Mouse (Mus musculus) T-helper 1 cell (primary cell): ENCODE measurements at regions not wholly inside any gene's neighbourhood (a gene's known extent, or its start where the extent isn't known, plus 50 kb on each side); places are given as distances from the start of the nearest gene placed in this dataset.
"Not testable (repeated sequence)": the region's sequence is repeated elsewhere in the genome, so short reads cannot be mapped to it uniquely, and the experiment has no call there.

Source experiments
- in situ Hi-C: fragments of 300-600 bp; cut with MboI, MseI; formaldehyde crosslinking; loops from one replicate; pipeline ENCODE4 v1.15.1; 2025; ENCODE audit warnings: high pct_unique_total_duplicates

DNA sequence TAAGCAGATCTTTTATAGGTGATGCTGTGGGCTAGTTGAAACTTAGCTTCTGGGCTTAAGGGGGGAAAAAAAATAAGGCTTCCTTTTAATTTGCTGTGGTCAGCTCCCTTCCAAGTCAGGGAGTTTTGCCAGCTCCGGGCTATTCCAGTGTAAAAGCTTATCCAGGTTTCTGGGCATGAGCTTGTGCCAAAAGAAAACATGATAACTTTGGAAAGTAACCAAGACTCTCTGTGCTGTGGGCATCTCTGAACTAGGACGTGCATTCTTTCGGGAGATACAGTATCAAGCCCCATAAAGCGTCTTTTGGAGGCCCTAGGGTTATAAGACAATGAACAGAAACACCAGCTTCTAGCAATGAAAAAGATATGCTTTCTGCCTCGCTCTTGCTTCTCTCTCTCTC lies 114.6 kb upstream of the Dyrk2 start:
- in situ Hi-C loops = no loop called here

- in situ Hi-C loops = no loop called here
Observed at GRCm38 (mm10) chr10:118981446-118981845, 111.4 kb upstream of the Dyrk2 start.

- in situ Hi-C loops = no loop called here
Observed at GRCm38 (mm10) chr10:118979339-118979738, 109.3 kb upstream of the Dyrk2 start.

DNA sequence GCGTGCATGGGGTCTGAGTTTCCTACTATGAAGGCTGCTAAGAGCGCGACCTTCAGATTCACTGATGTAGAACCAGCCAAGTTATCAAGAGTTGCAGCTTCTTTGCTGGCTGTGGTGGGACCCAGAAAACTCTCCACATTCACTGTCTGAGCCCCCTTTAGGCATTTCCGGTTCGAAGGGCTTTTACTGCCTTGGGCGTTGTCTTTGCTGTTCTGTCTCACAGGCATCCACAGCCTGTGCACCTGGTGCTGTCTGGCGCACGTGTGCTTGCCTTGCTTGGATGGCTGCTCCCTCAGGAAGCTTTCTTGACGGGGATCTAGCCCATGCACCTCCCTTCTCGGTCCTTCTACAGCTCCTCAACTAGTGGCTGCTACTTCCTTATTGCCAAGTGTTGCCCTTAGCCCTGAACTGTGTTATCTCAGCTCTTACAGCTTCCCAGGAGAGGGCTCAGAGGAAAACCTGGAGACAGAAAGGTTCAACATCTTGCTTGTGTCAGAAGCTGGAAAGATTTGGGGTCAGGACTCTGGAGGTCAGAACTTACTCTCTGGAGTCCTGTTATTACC lies 108.3 kb upstream of the Dyrk2 start:
- in situ Hi-C loops = no loop called here

DNA sequence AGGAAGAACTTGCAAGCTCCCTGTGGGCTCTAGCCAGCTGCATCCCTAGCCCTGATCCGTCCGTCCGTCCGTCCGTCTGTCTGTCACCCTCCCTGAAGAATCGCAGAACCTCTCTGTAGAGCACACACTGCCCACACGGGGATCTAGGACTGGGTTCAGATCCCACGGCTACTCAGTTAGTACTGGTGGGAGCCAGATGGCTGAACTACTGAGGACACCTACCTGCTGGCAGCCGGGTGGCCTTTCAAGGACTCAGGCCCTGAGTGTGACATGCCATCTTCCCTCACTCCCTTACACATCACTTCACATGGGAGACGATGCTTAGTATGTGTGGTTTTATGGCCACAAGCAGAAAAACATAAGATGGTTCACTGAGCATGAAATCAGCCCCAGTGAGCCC lies 106.4 kb upstream of the Dyrk2 start:
- in situ Hi-C loops = no loop called here

DNA sequence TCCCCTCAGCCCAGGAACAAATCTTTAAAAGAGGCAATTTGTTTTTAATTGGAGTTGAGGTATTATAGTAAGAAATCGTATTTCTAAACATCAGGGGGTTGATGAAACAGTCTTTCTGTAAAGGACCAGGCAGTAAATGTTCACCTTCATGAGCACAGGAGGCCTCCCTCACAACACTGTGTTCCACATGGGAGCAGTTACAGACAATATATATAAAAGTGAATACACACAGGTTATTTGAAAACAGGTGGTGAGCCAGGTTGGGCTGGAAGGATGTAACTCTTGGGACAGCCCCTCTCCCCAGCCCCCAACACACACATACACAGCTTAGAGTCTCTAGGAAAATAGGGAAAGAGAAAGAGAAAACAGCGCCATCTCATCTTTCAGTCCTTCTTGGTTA lies 105.8 kb upstream of the Dyrk2 start:
- in situ Hi-C loops = no loop called here

- in situ Hi-C loops = no loop called here
Observed at GRCm38 (mm10) chr10:118973324-118973723, 103.3 kb upstream of the Dyrk2 start.

- in situ Hi-C loops = no loop called here
Observed at GRCm38 (mm10) chr10:118972626-118973025, 102.6 kb upstream of the Dyrk2 start.

DNA sequence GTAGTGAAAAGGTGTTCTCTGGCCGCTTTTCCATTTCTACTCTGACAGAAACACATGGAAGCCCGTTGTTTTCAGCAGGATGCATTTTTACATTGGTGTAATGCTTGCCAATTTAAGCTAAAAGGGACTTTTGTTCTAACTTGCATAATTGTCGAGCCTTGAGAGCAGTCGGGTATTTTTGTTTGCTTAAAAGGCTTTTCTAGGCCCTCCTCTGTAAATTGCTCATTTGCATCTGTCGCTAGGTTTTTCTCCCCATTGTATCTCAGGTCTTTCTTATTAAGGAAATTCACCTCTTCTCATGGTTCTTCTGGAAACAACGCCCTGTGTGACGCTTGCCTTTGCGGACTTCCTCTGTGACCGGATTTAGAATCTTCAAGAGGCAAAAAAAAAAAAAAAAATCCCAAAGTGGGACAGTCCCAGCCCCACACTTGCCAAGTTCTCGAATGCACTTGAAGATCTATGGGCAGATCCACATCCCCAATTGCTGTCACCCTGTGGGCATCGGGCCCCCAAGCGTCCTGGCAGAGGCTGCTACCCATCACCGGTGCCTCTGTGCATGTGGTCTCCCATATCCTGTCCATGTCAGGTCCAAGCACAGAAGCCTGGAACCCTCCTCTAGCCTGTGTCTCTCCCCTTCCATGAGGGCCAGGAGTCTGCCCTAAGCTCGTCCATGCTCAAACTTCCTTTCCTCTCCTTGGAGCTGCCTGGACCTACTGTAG lies 100.6 kb upstream of the Dyrk2 start:
- in situ Hi-C loops = no loop called here

- in situ Hi-C loops = no loop called here
Observed at GRCm38 (mm10) chr10:118961713-118962181, 91.7 kb upstream of the Dyrk2 start.

- in situ Hi-C loops = no loop called here
Observed at GRCm38 (mm10) chr10:118960076-118960475, 90.1 kb upstream of the Dyrk2 start.

DNA sequence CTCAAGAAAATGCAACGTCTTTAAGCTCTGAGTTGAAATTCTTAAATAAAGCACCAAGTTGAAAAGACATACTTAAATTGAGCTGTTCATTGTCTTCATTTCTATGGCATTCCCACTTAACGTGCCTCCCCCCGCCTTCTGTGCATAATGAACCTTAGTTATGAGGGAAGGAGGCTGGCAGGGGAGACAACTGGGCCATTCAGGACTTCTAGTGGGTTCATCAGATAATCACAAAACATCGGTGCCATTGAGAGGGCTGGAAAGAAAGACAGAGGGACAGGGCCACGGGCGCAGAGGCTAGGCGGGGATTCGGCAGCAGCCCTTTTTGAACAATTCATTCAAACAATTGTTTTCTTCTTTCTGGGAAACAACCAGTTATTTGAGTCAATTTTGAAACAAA lies 89.6 kb upstream of the Dyrk2 start:
- in situ Hi-C loops = no loop called here

GRCm38 (mm10) chr10:118956352-118956751 lies 86.3 kb upstream of the Dyrk2 start:
- in situ Hi-C loops = no loop called here

DNA sequence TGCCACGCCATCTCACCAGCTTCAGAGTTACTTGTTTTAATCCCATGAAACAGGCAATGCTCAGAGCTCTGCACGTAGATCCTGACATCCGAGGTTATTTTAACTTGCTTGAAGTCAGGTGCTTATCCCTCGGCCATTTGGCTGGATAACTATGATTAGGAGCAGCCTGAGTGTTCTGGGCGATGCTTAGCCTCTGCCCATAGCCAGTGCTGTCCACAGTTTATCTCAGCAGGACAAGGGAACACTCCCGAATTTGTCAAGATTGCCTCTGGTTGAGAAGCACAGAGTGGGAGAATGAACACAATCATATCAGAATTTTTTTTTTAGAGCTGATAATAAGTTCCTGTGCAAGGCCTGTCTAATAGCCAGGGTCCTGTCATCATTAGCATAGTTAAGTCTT lies 83.4 kb upstream of the Dyrk2 start:
- in situ Hi-C loops = no loop called here

DNA sequence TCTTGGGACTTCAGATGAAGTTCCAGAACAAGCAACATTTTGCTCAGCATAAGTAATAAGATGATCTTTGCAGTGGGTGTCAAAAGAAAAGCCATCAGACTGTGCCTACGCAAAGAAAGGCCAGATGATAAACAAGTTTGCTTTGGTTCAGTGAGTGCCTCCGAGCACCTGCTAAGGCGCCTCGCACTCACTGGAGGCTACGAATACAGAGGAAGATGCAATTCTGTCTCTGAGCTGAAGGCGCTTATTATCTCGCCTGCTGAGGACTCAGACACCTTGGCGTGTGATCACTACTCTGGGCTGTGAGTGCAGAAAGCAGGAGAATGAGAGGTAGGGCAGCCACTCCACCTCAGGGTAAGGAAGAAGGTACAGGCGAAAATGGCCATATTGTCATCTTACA lies 82.7 kb upstream of the Dyrk2 start:
- in situ Hi-C loops = no loop called here

DNA sequence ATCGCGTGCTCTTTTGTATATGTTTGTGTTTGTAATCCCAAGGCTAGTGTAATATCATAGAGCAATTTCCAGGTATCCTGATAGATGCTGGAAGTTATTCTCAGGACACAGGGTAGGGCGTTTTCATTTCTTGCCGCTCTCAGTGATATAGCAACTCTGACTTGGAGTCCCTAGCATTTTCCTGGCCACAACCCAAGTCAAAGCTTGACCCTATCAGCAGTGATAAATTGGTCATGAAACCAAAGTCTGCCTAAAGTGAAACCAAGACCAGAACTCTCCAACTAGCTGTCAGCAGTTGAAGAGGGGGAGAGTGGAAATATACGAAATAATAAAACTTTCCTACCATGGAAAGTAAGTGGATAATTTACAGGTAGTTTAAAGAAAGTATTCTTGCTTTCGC lies 77.7 kb upstream of the Dyrk2 start:
- in situ Hi-C loops = no loop called here

DNA sequence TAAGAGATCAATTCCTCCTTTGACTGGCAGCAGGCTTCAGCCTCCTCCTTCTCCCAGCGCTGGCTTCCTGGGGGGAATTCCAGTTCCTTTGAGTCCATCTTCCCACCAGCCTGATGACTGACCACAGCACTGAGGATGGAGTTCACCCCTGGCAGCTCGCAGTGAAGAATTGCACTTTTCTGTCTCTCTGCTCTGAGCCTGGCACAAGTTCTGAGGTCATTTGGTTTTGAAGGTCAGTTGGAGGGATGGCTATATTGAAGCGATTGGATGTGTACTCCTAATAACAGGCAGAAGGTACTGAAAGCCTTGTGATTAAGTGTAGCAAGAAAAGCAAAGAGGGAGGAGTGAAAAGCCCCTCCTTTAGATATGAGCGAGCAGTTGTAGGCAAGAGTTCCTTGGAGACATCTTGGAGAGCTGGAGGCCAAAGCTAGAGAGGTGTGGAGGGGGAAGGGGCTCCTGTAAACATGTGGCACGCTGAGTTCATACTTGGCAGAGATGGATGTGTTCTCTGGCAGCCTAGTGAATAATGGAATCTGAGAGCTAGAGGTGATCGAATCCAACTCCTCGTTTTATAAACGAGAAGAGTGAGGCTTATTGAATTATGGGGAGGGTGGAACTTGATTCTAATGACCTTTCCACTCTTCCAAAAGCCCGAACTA lies 77.1 kb upstream of the Dyrk2 start:
- in situ Hi-C loops = no loop called here

- in situ Hi-C loops = no loop called here
Observed at GRCm38 (mm10) chr10:118927316-118927715, 57.3 kb upstream of the Dyrk2 start.

- in situ Hi-C loops = no loop called here
Observed at GRCm38 (mm10) chr10:118923473-118924185, 53.6 kb upstream of the Dyrk2 start.

DNA sequence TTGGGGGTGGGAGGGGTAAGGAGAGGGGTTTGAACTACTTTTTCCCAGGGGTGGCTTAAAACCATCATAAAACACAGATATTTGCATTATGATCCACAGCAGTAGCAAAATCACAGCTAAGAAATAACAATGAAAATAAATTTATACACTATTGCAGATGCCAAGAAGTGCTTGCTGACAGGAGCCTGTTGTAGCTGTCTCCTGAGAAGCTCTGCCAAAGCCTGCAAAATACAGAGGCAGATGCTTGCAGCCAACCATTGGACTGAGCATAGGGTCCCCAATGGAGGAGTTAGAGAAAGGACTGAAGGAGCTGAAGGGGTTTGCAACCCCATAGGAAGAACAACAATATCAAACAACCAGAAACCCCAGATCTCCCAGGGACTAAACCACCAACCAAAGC lies 52.1 kb upstream of the Dyrk2 start:
- in situ Hi-C loops = not testable (repeated sequence)
